Mouse (Mus musculus) small intestine, adult 2 months (tissue): ENCODE data around the gene Cd28. TPM values are rescaled to one million over a fixed set of nuclear protein-coding genes. Genes with fewer than 3 reads are reported as not detected.

Source experiments
- H3K27ac ChIP-seq: fragments of 200-500 bp; 2 replicates; pipeline ENCODE4 v1.5.1; 2012; ENCODE audit warnings: low read depth, low read length, control low read depth, inconsistent platforms; ENCODE audit not compliant: insufficient read depth
- H3K27me3 ChIP-seq: fragments of 200-500 bp; 2 replicates; pipeline ENCODE4 v1.6.1; 2012; ENCODE audit warnings: mild to moderate bottlenecking, moderate library complexity, low read length, inconsistent platforms; ENCODE audit not compliant: control insufficient read depth, insufficient read depth
- H3K36me3 ChIP-seq: fragments of 200-500 bp; 2 replicates; pipeline ENCODE4 v1.6.1; 2012; ENCODE audit warnings: mild to moderate bottlenecking, low read length, control low read depth, inconsistent platforms; ENCODE audit not compliant: control insufficient read depth, insufficient read depth
- H3K4me1 ChIP-seq: fragments of 200-500 bp; 2 replicates; pipeline ENCODE4 v1.6.1; 2012; ENCODE audit warnings: low read length, inconsistent platforms, mixed read lengths; ENCODE audit not compliant: control insufficient read depth, insufficient read depth, insufficient read length
- H3K4me3 ChIP-seq: fragments of 200-500 bp; 2 replicates; pipeline ENCODE4 v1.5.1; 2012; ENCODE audit warnings: low read depth, mild to moderate bottlenecking, control low read depth, inconsistent platforms, low read length, moderate library complexity
- CTCF ChIP-seq: fragments of 200-500 bp; IDR thresholded peaks from 2 replicates; pipeline ENCODE4 v1.5.1; 2012; ENCODE audit warnings: low read depth, mild to moderate bottlenecking, control low read depth, inconsistent platforms, low read length, moderate library complexity, mixed read lengths; ENCODE audit not compliant: insufficient replicate concordance, insufficient read length; ENCODE audit errors: extremely low read depth
- POLR2A ChIP-seq: fragments of 200-500 bp; IDR thresholded peaks from 2 replicates; pipeline ENCODE4 v1.6.1; 2012; ENCODE audit warnings: low read depth, mild to moderate bottlenecking, control low read depth, inconsistent platforms, low read length, moderate library complexity
- WGBS: fragments of 180-500 bp; shearing (Covaris S2); methylation state at CpG from one replicate; pipeline ENCODE4 v1.1.7; 2018; 5-methylcytosine and 5-hydroxymethylcytosine counted together
- polyA plus RNA-seq: library from polyadenylated mRNA; depleted of rRNA; stranded (reverse); fragments of >200 nt; gene quantifications from 2 replicates; pipeline ENCODE4 v1.2.3, GENCODE M21; 2012

Cd28 gene
- polyA plus RNA-seq, 1 experiment, result 0.65 TPM

GRCm38 (mm10) chr1:60702641-60703040 is 14.0 kb upstream of the Cd28 start:
- Histone ChIP-seq H3K4me3 (no peak overlapping the region), H3K27ac (no peak overlapping the region), H3K36me3 (no peaks in the 10 kb centered on the region), H3K4me1 (peaks cover 3% of the 10 kb centered on the region; the same call in 1 of the 2 replicates), H3K27me3 (no peaks in the 10 kb centered on the region)
- TF ChIP-seq CTCF (no peak), POLR2A (no peak)
- 43% methylated on average over 2 of the region's 2 CpGs for WGBS

DNA sequence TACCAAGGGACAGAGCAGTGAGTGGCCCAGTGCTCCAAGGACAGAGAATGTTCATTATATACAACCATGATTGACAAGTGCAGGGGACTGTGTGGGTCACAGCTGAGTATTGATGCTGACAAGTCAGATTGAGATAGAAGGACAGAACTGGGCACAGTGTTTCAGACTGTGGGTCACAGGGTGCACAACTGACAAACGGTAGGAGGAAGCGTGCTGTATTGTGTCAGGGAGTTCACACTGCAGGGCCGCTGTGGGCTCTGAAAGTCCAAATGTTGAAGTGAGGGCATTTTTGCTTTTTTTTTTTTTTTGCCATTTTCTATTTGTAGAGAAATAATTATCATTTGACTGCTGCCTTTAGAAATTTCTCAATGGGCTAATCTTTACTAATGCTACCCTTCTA is 3.4 kb upstream of the Cd28 start:
- H3K36me3 ChIP-seq, result no peaks in the 10 kb centered on the region
- H3K4me1 ChIP-seq, result no peaks in the 10 kb centered on the region
- no peak overlapping the region for H3K4me3 ChIP-seq
- H3K27ac ChIP-seq, result no peak overlapping the region
- 84% methylated on average over 3 of the region's 3 CpGs for WGBS
- H3K27me3 ChIP-seq, result no peaks in the 10 kb centered on the region
- TF ChIP-seq CTCF (no peak), POLR2A (no peak)

DNA sequence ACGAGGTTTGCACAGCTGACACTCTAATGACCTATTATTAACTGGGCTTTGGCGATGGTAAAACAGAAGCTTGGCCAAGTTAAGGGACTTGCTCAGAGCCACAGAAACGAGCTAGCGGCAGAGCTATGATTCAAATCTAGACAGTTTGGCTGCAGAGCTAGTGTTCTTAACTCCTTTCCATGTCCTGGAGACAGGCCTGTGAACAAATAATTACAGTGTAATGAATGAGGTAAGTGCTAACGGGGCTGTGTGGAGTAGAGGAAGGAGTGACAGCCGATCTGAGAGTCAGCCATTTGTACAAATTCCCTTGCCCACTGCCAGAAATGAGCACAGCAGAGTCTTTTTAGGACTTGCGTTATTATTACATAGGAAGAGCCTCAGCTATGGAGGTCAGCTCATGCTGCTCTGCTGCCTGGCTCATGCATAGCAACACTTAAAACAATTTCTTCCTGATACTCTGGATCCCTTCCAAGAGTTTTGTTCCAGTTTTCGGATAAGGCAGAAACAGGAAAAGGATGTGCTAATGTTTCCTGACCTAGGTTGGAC is 876 bp upstream of the Cd28 start:
- H3K27ac ChIP-seq, result no peak overlapping the region
- no peaks in the 10 kb centered on the region for H3K27me3 ChIP-seq
- H3K4me3 ChIP-seq, result no peak overlapping the region
- TF ChIP-seq CTCF (no peak), POLR2A (no peak)
- no peaks in the 10 kb centered on the region for H3K36me3 ChIP-seq
- 46% methylated on average over 8 of the region's 8 CpGs for WGBS
- no peaks in the 10 kb centered on the region for H3K4me1 ChIP-seq

DNA sequence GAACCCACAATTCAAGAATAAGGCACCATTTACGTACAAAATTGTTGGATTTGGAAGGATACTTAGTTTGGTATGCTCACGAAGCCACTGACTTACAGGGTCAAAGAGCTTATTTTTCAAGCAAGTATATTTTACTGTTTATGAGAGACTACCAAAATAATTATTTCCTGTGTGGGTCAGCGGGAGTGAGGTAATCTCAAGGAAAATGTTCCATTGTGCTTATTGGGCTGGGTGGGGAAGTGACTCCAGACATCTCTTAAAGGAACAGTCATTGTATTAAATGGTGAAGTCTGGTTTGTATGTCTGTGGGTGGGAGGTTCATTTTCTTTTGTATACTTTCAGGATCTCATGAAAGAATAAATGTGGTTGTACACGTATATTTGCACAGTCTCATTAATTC is 2.0 kb downstream of the Cd28 start:
- Histone ChIP-seq H3K4me1 (no peaks in the 10 kb centered on the region), H3K27me3 (no peaks in the 10 kb centered on the region), H3K36me3 (no peaks in the 10 kb centered on the region), H3K4me3 (no peak overlapping the region), H3K27ac (no peak overlapping the region)
- WGBS, result 73% methylated on average over 4 of the region's 4 CpGs
- TF ChIP-seq POLR2A (no peak), CTCF (no peak)

- WGBS, result 93% methylated on average over 3 of the region's 3 CpGs
Measured at GRCm38 (mm10) chr1:60723555-60723954, 7.0 kb downstream of the Cd28 start.

GRCm38 (mm10) chr1:60731940-60732339 is 15.3 kb downstream of the Cd28 start:
- Histone ChIP-seq H3K4me3 (no peak overlapping the region), H3K27ac (no peak overlapping the region), H3K27me3 (no peaks in the 10 kb centered on the region), H3K4me1 (no peaks in the 10 kb centered on the region), H3K36me3 (no peaks in the 10 kb centered on the region)
- TF ChIP-seq CTCF (no peak), POLR2A (no peak)
- WGBS, result 78% methylated on average over 2 of the region's 2 CpGs

More at GRCm38 (mm10) chr1:60723555-60723954, 7.0 kb downstream of the Cd28 start:
- Histone ChIP-seq H3K4me1 (no peaks in the 10 kb centered on the region), H3K36me3 (no peaks in the 10 kb centered on the region), H3K27ac (no peak overlapping the region), H3K4me3 (no peak overlapping the region), H3K27me3 (no peaks in the 10 kb centered on the region)
- TF ChIP-seq POLR2A (no peak), CTCF (no peak)

- WGBS, result 66% methylated on average over 12 of the region's 12 CpGs
- TF ChIP-seq POLR2A (no peak), CTCF (no peak)
- Histone ChIP-seq H3K27me3 (no peaks in the 10 kb centered on the region), H3K4me3 (no peak overlapping the region), H3K27ac (no peak overlapping the region), H3K4me1 (no peaks in the 10 kb centered on the region), H3K36me3 (no peaks in the 10 kb centered on the region)
Measured at GRCm38 (mm10) chr1:60735072-60735907, 18.7 kb downstream of the Cd28 start.
